Mouse (Mus musculus) midbrain, embryonic 11.5 days (tissue): ENCODE data around the gene Stxbp3. TPM values are rescaled to one million over a fixed set of nuclear protein-coding genes. Genes with fewer than 3 reads are reported as not detected.
A peak's percentile ranks its signal among the peaks of the same experiment; 100 is the strongest.

Experiments
- ATAC-seq: fragments of 200-750 bp; cut with Nextera tagmentation; 2 replicates; pipeline ENCODE4 v1.8.0; 2017; ENCODE audit warnings: moderate TSS enrichment, moderate library complexity; ENCODE audit not compliant: low FRiP score
- DNase-seq: peaks from one replicate; pipeline ENCODE4 v3.0.0; 2015; ENCODE audit warnings: low spot score; ENCODE audit errors: missing footprints
- H3K27ac ChIP-seq: fragments of 300-500 bp; sonication (generic); 2 replicates; pipeline ENCODE4 v1.5.1; 2014; ENCODE audit warnings: low read depth, low read length
- H3K27me3 ChIP-seq: fragments of 300-500 bp; sonication (generic); 2 replicates; pipeline ENCODE4 v1.6.1; 2014; ENCODE audit warnings: mild to moderate bottlenecking, low read length, moderate library complexity, mixed read lengths; ENCODE audit not compliant: control insufficient read depth, insufficient read depth
- H3K36me3 ChIP-seq: fragments of 300-500 bp; sonication (generic); 2 replicates; pipeline ENCODE4 v1.6.1; 2014; ENCODE audit warnings: mild to moderate bottlenecking, low read length, moderate library complexity, mixed read lengths; ENCODE audit not compliant: control insufficient read depth, insufficient read depth
- H3K4me1 ChIP-seq: fragments of 300-500 bp; sonication (generic); 2 replicates; pipeline ENCODE4 v1.6.1; 2014; ENCODE audit warnings: low read length; ENCODE audit not compliant: control insufficient read depth, insufficient read depth
- H3K4me2 ChIP-seq: fragments of 300-500 bp; sonication (generic); 2 replicates; pipeline ENCODE4 v1.6.1; 2014; ENCODE audit warnings: mild to moderate bottlenecking, moderate library complexity
- H3K4me3 ChIP-seq: fragments of 300-500 bp; sonication (generic); 2 replicates; pipeline ENCODE4 v1.5.1; 2014; ENCODE audit warnings: low read depth, low read length
- H3K9ac ChIP-seq: fragments of 300-500 bp; sonication (generic); 2 replicates; pipeline ENCODE4 v1.6.1; 2014; ENCODE audit warnings: low read length
- H3K9me3 ChIP-seq: fragments of 300-500 bp; sonication (generic); 2 replicates; pipeline ENCODE4 v1.6.1; 2016; ENCODE audit warnings: low read length; ENCODE audit not compliant: control insufficient read depth
- WGBS: fragments of 180-500 bp; shearing (Covaris S2); extraction: QIAGEN DNeasy Blood & Tissue Kit; methylation state at CpG from one replicate; pipeline ENCODE4 v1.1.7; 2014; 5-methylcytosine and 5-hydroxymethylcytosine counted together
- polyA plus RNA-seq: library from polyadenylated mRNA; unstranded; fragments of >200 nt; fragmentation: Nextera tagmentation; extraction: Ambion mirVana; gene quantifications from 2 replicates; pipeline ENCODE4 v1.2.1, GENCODE M21; 2014

Gene Stxbp3
- polyA plus RNA-seq, 1 experiment from 2014 or later: 23.7 TPM

DNA sequence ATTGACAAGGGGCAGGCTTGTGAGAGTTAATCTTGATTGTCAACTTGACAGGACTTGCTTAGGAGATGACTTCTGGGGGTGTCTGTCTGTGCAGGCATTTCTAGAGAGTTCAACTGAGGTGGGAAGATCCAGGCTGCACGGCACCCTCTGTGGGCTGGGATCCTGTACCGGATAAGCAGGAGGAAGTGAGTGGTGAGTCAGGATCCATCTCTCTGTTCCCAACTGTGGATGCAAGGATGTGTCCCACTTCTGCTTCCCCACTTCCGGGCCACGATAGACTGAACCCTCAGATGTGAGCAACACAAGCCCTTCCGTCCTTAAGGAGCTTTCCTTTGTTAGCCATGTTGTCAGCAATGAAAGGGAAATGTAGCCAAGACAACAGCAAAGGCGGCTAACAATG, 53.8 kb downstream of the Stxbp3 start:
- H3K4me2 ChIP-seq: no peak overlapping the region
- H3K4me1 ChIP-seq: peaks cover 1% of the 10 kb centered on the region; the same call in 1 of the 2 replicates
- H3K36me3 ChIP-seq: no peaks in the 10 kb centered on the region
- H3K27me3 ChIP-seq: no peaks in the 10 kb centered on the region
- H3K9ac ChIP-seq: no peak overlapping the region
- DNase-seq (no peak), ATAC-seq (no peak)
- H3K27ac ChIP-seq: no peak overlapping the region
- H3K4me3 ChIP-seq: no peak overlapping the region
- WGBS: 79% methylated on average over 6 of the region's 6 CpGs
- H3K9me3 ChIP-seq: no peaks in the 10 kb centered on the region; the same call in 1 of the 2 replicates

DNA sequence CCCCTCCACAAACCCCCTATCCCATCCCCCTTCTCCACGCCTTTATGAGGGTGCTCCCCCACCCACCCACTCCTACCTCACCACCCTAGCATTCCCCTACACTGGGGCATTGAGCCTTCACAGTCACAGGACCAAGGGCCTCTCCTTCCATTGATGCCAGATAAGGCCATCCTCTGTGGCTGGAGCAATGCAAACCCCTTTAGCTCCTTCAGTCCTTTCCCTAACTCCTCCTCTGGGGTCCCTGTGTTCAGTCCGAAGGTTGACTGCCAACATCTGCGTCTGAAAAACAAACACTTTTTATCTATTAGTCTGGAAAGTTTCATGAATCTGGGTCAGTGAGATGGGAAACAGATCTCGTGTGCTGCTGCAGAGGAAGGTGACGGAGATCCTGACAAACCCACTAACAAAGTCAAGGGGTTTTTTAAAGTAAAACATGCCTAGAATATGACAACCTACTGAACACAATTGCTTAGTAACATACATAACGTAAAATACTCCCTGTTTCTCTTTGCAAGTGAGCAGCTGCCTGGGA, 57.9 kb downstream of the Stxbp3 start:
- Histone ChIP-seq H3K4me1 (peaks cover 5% of the 10 kb centered on the region), H3K4me2 (no peak overlapping the region), H3K9ac (no peak overlapping the region), H3K36me3 (no peaks in the 10 kb centered on the region), H3K27me3 (no peaks in the 10 kb centered on the region), H3K4me3 (no peak overlapping the region), H3K9me3 (no peaks in the 10 kb centered on the region; the same call in 1 of the 2 replicates), H3K27ac (no peak overlapping the region)
- WGBS: 80% methylated on average over 6 of the region's 6 CpGs
- no peak for ATAC-seq
- DNase-seq: no peak

DNA sequence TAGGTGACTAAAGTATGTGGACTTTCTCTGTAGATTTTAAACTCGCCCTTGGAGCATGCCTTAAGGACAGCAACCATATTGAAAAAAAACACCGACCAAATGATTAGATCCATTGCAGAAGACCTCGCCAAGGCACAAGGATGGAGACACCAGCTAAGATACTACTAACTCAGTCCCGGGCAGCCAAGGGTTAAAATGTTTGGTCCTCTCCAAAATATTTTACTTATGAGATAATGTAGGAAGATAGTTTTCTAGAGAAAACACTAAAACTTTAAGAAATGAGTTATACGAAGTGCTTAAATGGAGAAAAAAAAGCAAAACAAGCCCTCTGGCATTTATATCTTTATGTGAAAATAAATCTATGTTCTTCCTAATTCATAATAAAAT, 58.4 kb downstream of the Stxbp3 start:
- no peak for DNase-seq
- H3K27ac ChIP-seq: no peak overlapping the region
- H3K4me1 ChIP-seq: peaks cover 5% of the 10 kb centered on the region
- H3K4me2 ChIP-seq: no peak overlapping the region
- no peak for ATAC-seq
- H3K9ac ChIP-seq: no peak overlapping the region
- no peaks in the 10 kb centered on the region for H3K36me3 ChIP-seq
- no peaks in the 10 kb centered on the region; the same call in 1 of the 2 replicates for H3K9me3 ChIP-seq
- H3K4me3 ChIP-seq: no peak overlapping the region
- 87% methylated on average over 5 of the region's 5 CpGs for WGBS
- no peaks in the 10 kb centered on the region for H3K27me3 ChIP-seq

DNA sequence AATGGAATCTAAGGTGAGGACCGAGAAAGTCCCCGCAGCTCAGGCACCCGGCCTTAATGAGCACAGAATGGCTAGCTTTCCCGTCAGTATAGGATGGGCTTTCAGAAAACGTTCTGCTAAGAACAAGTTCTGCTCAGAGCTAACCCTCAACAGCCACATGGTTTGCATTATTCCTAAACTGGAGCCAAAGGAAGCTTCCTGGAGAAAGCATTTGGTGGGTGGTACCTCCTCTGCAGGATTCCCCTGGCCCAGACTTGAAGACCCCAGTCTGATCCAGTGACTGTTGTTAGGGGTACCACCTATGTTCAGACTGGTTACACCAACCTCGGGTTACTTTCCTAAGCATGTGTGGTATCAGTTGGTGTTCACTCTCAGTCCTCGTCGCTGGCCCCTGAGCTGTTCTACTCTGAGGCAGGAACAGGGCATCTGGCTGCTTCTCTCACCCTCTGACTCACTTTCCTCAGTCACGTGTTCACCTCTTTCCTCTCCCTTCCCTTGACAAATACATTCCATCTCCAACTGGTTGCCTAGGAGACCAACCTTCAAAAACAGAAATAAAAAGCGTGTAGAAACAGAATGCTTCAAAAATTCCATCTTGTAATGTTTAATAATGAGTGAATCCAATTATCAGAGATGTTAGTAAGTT, 59.0 kb downstream of the Stxbp3 start:
- no peak overlapping the region for H3K27ac ChIP-seq
- H3K9me3 ChIP-seq: no peaks in the 10 kb centered on the region; the same call in 1 of the 2 replicates
- no peak overlapping the region for H3K4me3 ChIP-seq
- 65% methylated on average over 10 of the region's 10 CpGs for WGBS
- peaks cover 5% of the 10 kb centered on the region for H3K4me1 ChIP-seq
- H3K27me3 ChIP-seq: no peaks in the 10 kb centered on the region
- H3K4me2 ChIP-seq: no peak overlapping the region
- H3K36me3 ChIP-seq: no peaks in the 10 kb centered on the region
- DNase-seq (peak; percentile 85), ATAC-seq (peak; percentile 57; the same call in 1 of the 2 replicates)
- no peak overlapping the region for H3K9ac ChIP-seq

DNA sequence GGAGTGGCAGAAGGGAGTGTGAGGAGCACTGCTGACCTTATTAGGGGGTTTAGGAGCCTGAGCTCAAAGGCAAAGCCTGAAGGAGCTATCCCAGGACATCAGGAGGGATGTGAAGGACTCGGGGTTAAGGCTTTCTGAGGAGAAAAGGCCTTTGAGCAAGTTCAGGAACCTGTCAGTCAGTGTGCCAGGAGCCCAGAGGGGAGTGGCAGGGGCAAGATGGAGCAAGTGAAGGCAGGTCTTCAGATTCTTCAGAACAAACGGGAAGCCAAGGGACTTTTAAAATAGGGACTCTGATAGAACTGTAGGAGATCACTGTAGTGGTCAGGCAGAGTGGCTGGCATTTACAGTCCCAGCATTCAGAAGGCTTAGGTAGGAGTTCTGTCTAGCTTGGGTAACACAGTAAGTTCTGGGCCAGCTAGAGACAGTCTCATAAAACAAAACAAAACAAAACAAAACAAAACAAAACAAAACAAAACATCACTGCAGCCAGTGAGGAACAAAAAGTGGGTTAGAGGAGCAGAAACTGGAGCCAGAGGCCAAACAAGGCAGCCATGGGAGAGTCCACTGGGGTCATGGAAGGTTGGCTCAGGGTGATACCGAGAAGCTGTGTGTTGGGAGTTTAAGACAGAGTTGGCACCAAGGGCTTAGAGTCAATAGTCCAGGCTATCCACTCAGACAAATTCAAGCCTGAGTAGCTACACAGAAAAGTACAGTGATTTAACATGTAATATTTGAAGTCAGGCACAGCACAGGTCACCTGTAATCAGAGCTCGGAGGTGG, 61.4 kb downstream of the Stxbp3 start:
- Histone ChIP-seq H3K4me1 (peaks cover 5% of the 10 kb centered on the region), H3K27me3 (no peaks in the 10 kb centered on the region), H3K9me3 (no peaks in the 10 kb centered on the region), H3K36me3 (no peaks in the 10 kb centered on the region), H3K9ac (no peak overlapping the region), H3K4me2 (no peak overlapping the region), H3K4me3 (no peak overlapping the region), H3K27ac (no peak overlapping the region)
- DNase-seq (no peak), ATAC-seq (no peak)
- 74% methylated on average over 4 of the region's 4 CpGs for WGBS

DNA sequence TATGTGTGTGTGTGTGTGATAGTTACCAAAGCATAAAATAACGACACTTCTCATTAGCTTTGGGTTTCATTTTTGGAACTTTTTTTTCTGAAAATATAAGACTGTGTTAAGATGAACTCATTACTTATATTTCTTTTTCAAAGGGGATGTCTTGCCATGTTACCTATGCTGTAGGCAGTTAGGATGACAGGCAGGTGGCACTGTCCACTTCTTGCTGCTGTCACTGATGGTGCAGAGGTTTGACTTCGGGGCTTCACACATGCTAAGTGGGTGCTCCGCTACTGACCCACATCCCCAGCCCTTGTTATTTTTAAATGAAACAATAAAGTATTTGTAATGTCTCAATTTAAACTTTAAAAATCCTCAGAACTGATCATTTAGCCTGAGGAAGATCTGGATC, 67.5 kb downstream of the Stxbp3 start:
- Histone ChIP-seq H3K36me3 (no peaks in the 10 kb centered on the region), H3K4me3 (no peak overlapping the region), H3K27me3 (no peaks in the 10 kb centered on the region), H3K27ac (no peak overlapping the region), H3K9ac (no peak overlapping the region), H3K4me2 (no peak overlapping the region), H3K9me3 (no peaks in the 10 kb centered on the region), H3K4me1 (no peaks in the 10 kb centered on the region)
- peak; percentile 19 for DNase-seq
- WGBS: 87% methylated on average over 3 of the region's 3 CpGs
- ATAC-seq: no peak

DNA sequence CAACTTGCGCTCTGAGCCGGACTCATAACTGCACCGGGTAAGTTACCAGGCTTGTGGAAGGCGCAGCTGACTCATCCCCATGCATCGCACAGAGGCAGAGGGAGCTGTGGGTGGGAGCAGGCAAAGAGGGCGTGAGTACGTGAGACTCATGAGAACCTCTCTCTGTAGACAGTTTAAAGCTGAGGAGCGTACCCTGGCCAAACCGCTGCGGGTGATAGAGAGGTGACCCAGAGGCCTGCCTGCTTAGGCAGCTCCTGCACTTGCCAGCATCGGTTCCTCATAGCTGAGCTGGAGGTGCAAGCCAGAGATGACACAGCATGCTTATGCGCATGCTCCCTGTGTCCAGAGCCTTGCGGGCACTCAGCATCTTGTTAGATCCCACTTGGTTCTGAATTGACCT, 68.1 kb downstream of the Stxbp3 start:
- H3K4me2 ChIP-seq: no peak overlapping the region
- no peak for ATAC-seq
- WGBS: 83% methylated on average over 13 of the region's 13 CpGs
- H3K36me3 ChIP-seq: no peaks in the 10 kb centered on the region
- no peaks in the 10 kb centered on the region for H3K9me3 ChIP-seq
- DNase-seq: peak; percentile 68
- H3K4me1 ChIP-seq: no peaks in the 10 kb centered on the region
- H3K27me3 ChIP-seq: no peaks in the 10 kb centered on the region
- no peak overlapping the region for H3K4me3 ChIP-seq
- H3K9ac ChIP-seq: no peak overlapping the region
- no peak overlapping the region for H3K27ac ChIP-seq

DNA sequence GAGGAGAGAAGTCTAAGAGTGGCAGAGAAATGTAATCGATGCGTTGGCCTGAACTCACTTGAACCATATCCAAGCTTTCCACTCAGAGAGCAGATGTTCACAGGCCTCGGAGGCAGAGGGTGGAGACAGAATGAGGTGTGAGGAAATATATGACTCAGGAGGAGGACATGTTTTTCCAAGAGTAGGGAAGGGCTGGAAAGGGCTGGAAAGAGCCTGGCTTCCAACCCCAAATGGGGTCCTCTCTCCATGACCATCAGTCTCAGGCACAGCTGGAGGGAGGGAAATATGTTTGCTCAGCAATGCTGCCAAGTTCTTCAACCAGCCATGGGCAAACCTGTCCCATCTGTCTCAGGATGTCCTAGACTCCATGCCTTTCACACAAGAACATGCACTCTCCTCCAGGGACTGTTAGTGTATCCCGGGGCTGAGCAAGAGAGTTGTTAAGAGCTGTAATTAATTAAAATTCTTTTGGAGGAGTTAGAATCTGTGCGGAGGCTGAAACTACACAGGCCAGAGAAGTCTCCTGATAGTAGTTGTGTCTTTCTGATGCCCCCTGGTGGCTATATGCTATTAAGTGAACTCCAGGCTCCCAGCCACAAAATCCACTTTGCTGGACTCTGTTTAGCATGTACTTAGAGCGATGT, 69.5 kb downstream of the Stxbp3 start:
- Histone ChIP-seq H3K36me3 (no peaks in the 10 kb centered on the region), H3K4me1 (no peaks in the 10 kb centered on the region), H3K4me2 (no peak overlapping the region), H3K9me3 (no peaks in the 10 kb centered on the region), H3K4me3 (no peak overlapping the region), H3K9ac (no peak overlapping the region), H3K27ac (no peak overlapping the region), H3K27me3 (no peaks in the 10 kb centered on the region)
- DNase-seq (peak; percentile 93), ATAC-seq (peak; percentile 76)
- whole genome bisulfite sequencing: 44% methylated on average over 6 of the region's 6 CpGs

DNA sequence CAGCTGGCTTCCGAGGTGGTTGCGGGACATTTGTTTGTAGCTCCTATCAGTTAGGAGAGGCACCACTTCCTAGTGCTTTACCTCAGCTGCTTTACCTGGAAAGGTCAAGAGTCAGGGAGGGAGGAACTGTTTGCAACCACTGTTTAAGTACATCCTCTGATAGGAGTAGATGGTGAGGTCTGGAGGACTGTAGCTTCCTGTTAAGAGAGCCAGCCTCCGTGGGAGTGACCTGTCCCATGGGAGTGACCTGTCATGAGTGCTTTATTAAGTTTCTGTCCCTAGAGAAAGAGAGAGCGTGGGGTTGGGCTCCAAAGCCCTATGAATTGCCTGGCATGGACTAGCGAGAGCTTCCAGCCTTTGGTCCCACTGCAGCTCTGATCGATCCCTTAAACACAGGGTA, 70.8 kb downstream of the Stxbp3 start:
- no peaks in the 10 kb centered on the region for H3K36me3 ChIP-seq
- H3K27me3 ChIP-seq: no peaks in the 10 kb centered on the region
- peak; percentile 67 for DNase-seq
- H3K9me3 ChIP-seq: no peaks in the 10 kb centered on the region
- H3K27ac ChIP-seq: no peak overlapping the region
- WGBS: 92% methylated on average over 6 of the region's 6 CpGs
- no peak for ATAC-seq
- no peak overlapping the region for H3K9ac ChIP-seq
- no peak overlapping the region for H3K4me3 ChIP-seq
- H3K4me2 ChIP-seq: no peak overlapping the region
- H3K4me1 ChIP-seq: no peaks in the 10 kb centered on the region
